Mouse (Mus musculus): ENCODE data around the gene Rbm15. TPM values are rescaled to one million over a fixed set of nuclear protein-coding genes. Genes with fewer than 3 reads are reported as not detected.

The Rbm15 gene
- polyA plus RNA-seq, 1 experiment: 50.8 TPM

GRCm38 (mm10) chr3:107360341-107360740, 26.9 kb upstream of the Rbm15 start:
- WGBS: 71% methylated on average over 4 of the region's 4 CpGs
- TF ChIP-seq POLR2A (IDR thresholded peaks at IDR 0.05; ENCODE audit: insufficient read depth, low read depth, low read length) (no peak), CTCF (IDR thresholded peaks at IDR 0.05; ENCODE audit: insufficient read depth, low read depth, low read length) (no peak)
- no peak overlapping the region for H3K4me3 ChIP-seq (ENCODE audit: insufficient read depth, low read depth, low read length)
- peaks cover 4% of the 10 kb centered on the region; the same call in 1 of the 2 replicates for H3K4me1 ChIP-seq (ENCODE audit: control insufficient read depth, insufficient read depth, low read length)
- H3K27ac ChIP-seq (ENCODE audit: insufficient read depth, low read depth, low read length): no peak overlapping the region

- no peak overlapping the region for H3K27ac ChIP-seq (ENCODE audit: insufficient read depth, low read depth, low read length)
- no peak for TF ChIP-seq POLR2A (IDR thresholded peaks at IDR 0.05; ENCODE audit: insufficient read depth, low read depth, low read length)
- TF ChIP-seq CTCF (IDR thresholded peaks at IDR 0.05; ENCODE audit: insufficient read depth, low read depth, low read length): no peak
- H3K4me3 ChIP-seq (ENCODE audit: insufficient read depth, low read depth, low read length): no peak overlapping the region
- WGBS: 86% methylated on average over 3 of the region's 3 CpGs
- peaks cover 4% of the 10 kb centered on the region; the same call in 1 of the 2 replicates for H3K4me1 ChIP-seq (ENCODE audit: control insufficient read depth, insufficient read depth, low read length)
These were observed 24.3 kb upstream of the Rbm15 start for GRCm38 (mm10) chr3:107357700-107358234.

GRCm38 (mm10) chr3:107356964-107357441, 23.5 kb upstream of the Rbm15 start:
- H3K27ac ChIP-seq (ENCODE audit: insufficient read depth, low read depth, low read length): no peak overlapping the region
- peak; percentile 67; the same call in 1 of the 2 replicates for TF ChIP-seq CTCF (IDR thresholded peaks at IDR 0.05; ENCODE audit: insufficient read depth, low read depth, low read length)
- no peak for TF ChIP-seq POLR2A (IDR thresholded peaks at IDR 0.05; ENCODE audit: insufficient read depth, low read depth, low read length)
- no peak overlapping the region for H3K4me3 ChIP-seq (ENCODE audit: insufficient read depth, low read depth, low read length)
- peaks cover 2% of the 10 kb centered on the region; the same call in 1 of the 2 replicates for H3K4me1 ChIP-seq (ENCODE audit: control insufficient read depth, insufficient read depth, low read length)
- 1% methylated on average over 11 of the region's 11 CpGs for WGBS

- WGBS: 93% methylated on average over 6 of the region's 6 CpGs
- no peak overlapping the region for H3K27ac ChIP-seq (ENCODE audit: insufficient read depth, low read depth, low read length)
- TF ChIP-seq CTCF (IDR thresholded peaks at IDR 0.05; ENCODE audit: insufficient read depth, low read depth, low read length): no peak
- no peak for TF ChIP-seq POLR2A (IDR thresholded peaks at IDR 0.05; ENCODE audit: insufficient read depth, low read depth, low read length)
- H3K4me3 ChIP-seq (ENCODE audit: insufficient read depth, low read depth, low read length): no peak overlapping the region
- peaks cover 2% of the 10 kb centered on the region; the same call in 1 of the 2 replicates for H3K4me1 ChIP-seq (ENCODE audit: control insufficient read depth, insufficient read depth, low read length)
These were observed 22.3 kb upstream of the Rbm15 start for GRCm38 (mm10) chr3:107355618-107356260.

GRCm38 (mm10) chr3:107351706-107352105, 18.2 kb upstream of the Rbm15 start:
- no peaks in the 10 kb centered on the region for H3K4me1 ChIP-seq (ENCODE audit: control insufficient read depth, insufficient read depth, low read length)
- no peak overlapping the region for H3K4me3 ChIP-seq (ENCODE audit: insufficient read depth, low read depth, low read length)
- no peak overlapping the region for H3K27ac ChIP-seq (ENCODE audit: insufficient read depth, low read depth, low read length)
- no peak for TF ChIP-seq CTCF (IDR thresholded peaks at IDR 0.05; ENCODE audit: insufficient read depth, low read depth, low read length)
- no peak for TF ChIP-seq POLR2A (IDR thresholded peaks at IDR 0.05; ENCODE audit: insufficient read depth, low read depth, low read length)
- WGBS: 73% methylated on average over 3 of the region's 3 CpGs

- 67% methylated on average over 3 of the region's 3 CpGs for WGBS
- TF ChIP-seq CTCF (IDR thresholded peaks at IDR 0.05; ENCODE audit: insufficient read depth, low read depth, low read length): no peak
- no peak for TF ChIP-seq POLR2A (IDR thresholded peaks at IDR 0.05; ENCODE audit: insufficient read depth, low read depth, low read length)
These were observed 15.5 kb upstream of the Rbm15 start for GRCm38 (mm10) chr3:107349006-107349405.

GRCm38 (mm10) chr3:107345033-107345725, 11.7 kb upstream of the Rbm15 start:
- WGBS: 28% methylated on average over 3 of the region's 3 CpGs
- H3K4me1 ChIP-seq (ENCODE audit: control insufficient read depth, insufficient read depth, low read length): peaks cover 7% of the 10 kb centered on the region
- H3K27ac ChIP-seq (ENCODE audit: insufficient read depth, low read depth, low read length): no peak overlapping the region
- no peak for TF ChIP-seq CTCF (IDR thresholded peaks at IDR 0.05; ENCODE audit: insufficient read depth, low read depth, low read length)
- no peak for TF ChIP-seq POLR2A (IDR thresholded peaks at IDR 0.05; ENCODE audit: insufficient read depth, low read depth, low read length)
- no peak overlapping the region for H3K4me3 ChIP-seq (ENCODE audit: insufficient read depth, low read depth, low read length)

More at GRCm38 (mm10) chr3:107349006-107349405, 15.5 kb upstream of the Rbm15 start:
- Histone ChIP-seq H3K4me1 (ENCODE audit: control insufficient read depth, insufficient read depth, low read length) (no peaks in the 10 kb centered on the region), H3K27ac (ENCODE audit: insufficient read depth, low read depth, low read length) (no peak overlapping the region), H3K4me3 (ENCODE audit: insufficient read depth, low read depth, low read length) (no peak overlapping the region)

- WGBS: 54% methylated on average over 3 of the region's 3 CpGs
- H3K4me1 ChIP-seq (ENCODE audit: control insufficient read depth, insufficient read depth, low read length): peaks cover 7% of the 10 kb centered on the region
- TF ChIP-seq CTCF (IDR thresholded peaks at IDR 0.05; ENCODE audit: insufficient read depth, low read depth, low read length): no peak
- no peak for TF ChIP-seq POLR2A (IDR thresholded peaks at IDR 0.05; ENCODE audit: insufficient read depth, low read depth, low read length)
- no peak overlapping the region for H3K4me3 ChIP-seq (ENCODE audit: insufficient read depth, low read depth, low read length)
- H3K27ac ChIP-seq (ENCODE audit: insufficient read depth, low read depth, low read length): no peak overlapping the region
These were observed 10.5 kb upstream of the Rbm15 start for GRCm38 (mm10) chr3:107343971-107344370.

Measured in olfactory bulb, adult 2 months (tissue).